Mouse (Mus musculus) G1E (cell line): ENCODE measurements around the gene Pax1.

Source experiments
- CTCF ChIP-seq: IDR thresholded peaks from 2 replicates; pipeline ENCODE4 v1.5.1; 2012; ENCODE audit warnings: low read depth, low read length, inconsistent platforms, mixed read lengths
- POLR2AphosphoS5 ChIP-seq: IDR thresholded peaks from 2 replicates; pipeline ENCODE4 v1.6.1; 2012; ENCODE audit warnings: low read depth, low read length, inconsistent platforms; ENCODE audit not compliant: insufficient replicate concordance

DNA sequence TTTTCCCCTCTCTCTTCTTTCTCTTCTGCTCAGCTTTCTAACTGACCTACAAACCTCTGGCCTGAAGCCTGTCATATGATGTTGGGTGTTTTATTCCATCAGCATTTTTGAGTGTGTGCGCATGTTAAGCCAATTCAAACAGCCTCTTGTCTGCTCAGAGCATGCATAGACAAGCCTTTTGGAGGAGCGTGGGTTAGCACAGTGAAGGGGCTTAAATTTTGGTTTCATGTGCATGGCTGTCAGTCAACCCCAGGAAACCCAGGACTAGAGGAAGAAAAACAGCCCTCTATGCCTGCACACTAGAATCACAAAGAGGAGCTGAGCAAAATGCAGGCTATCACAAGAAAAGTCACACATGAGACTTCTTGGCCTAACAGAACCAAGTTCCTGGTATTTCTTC lies 36.5 kb upstream of the Pax1 start:
- TF ChIP-seq CTCF (no peak), POLR2AphosphoS5 (no peak)
